Mouse (Mus musculus): ENCODE measurements around the gene Steap3. TPM values are rescaled to one million over a fixed set of nuclear protein-coding genes. Genes with fewer than 3 reads are reported as not detected.

Steap3 gene
- polyA plus RNA-seq, 1 experiment from 2014 or later = 46.7 TPM

- H3K4me2 ChIP-seq = peak overlapping the region; percentile 93
- ATAC-seq (ENCODE audit: low read depth) = no peak
- WGBS (ENCODE audit: insufficient replicate concordance) = 58% methylated on average over 7 of the region's 7 CpGs
- H3K4me3 ChIP-seq (replicated peaks) = peak overlapping the region; percentile 71
- H3K27ac ChIP-seq = peak overlapping the region; percentile 97
- H3K9me3 ChIP-seq (replicated peaks) = no peaks in the 10 kb centered on the region; the same call in 1 of the 2 replicates
- no peaks in the 10 kb centered on the region for H3K27me3 ChIP-seq
- H3K36me3 ChIP-seq = 0 out of 2 replicates have a peak, but pooled peaks cover 2% of the 10 kb centered on the region
- DNase-seq = no peak
- peak overlapping the region; percentile 91 for H3K9ac ChIP-seq
- H3K4me1 ChIP-seq (replicated peaks) = peaks cover 81% of the 10 kb centered on the region
Measured at GRCm38 (mm10) chr1:120270115-120270514, 2.4 kb downstream of the Steap3 start.

GRCm38 (mm10) chr1:120267631-120268030 is 4.9 kb downstream of the Steap3 start:
- WGBS (ENCODE audit: insufficient replicate concordance) = 15% methylated on average over 3 of the region's 3 CpGs
- peak; percentile 55 for DNase-seq
- peak overlapping the region; percentile 93 for H3K4me2 ChIP-seq
- H3K9me3 ChIP-seq (replicated peaks) = no peaks in the 10 kb centered on the region
- peak overlapping the region; percentile 71 for H3K4me3 ChIP-seq (replicated peaks)
- peak overlapping the region; percentile 97 for H3K27ac ChIP-seq
- no peaks in the 10 kb centered on the region for H3K27me3 ChIP-seq
- H3K9ac ChIP-seq = peak overlapping the region; percentile 91
- H3K4me1 ChIP-seq (replicated peaks) = peaks cover 96% of the 10 kb centered on the region
- ATAC-seq (ENCODE audit: low read depth) = peak; percentile 44
- peaks cover 14% of the 10 kb centered on the region for H3K36me3 ChIP-seq

DNA sequence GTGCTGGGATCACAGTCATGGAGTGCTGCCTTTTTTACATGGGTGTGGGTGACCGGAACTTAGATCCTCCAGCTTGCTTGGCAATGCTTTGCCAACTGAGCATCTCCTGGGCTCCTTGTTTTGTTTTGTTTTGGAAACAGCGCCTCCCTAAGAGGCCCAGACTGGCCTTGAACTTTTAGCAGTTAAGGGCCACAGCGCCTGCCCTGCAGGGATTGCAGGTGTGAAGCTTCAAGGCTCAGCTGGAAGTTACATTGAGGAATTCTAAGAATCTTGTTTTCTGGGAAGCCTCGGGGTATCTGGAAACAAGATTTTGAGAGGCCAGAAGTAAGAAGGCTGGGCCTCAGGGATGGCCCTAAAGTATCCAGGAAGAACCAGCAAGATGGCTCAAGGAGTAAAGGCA is 6.0 kb downstream of the Steap3 start:
- H3K9me3 ChIP-seq (replicated peaks) = no peaks in the 10 kb centered on the region
- no peaks in the 10 kb centered on the region for H3K27me3 ChIP-seq
- peaks cover 25% of the 10 kb centered on the region for H3K36me3 ChIP-seq
- ATAC-seq (ENCODE audit: low read depth) (no peak), DNase-seq (no peak)
- H3K4me3 ChIP-seq (replicated peaks) = peak overlapping the region; percentile 82; the same call in 1 of the 2 replicates
- peak overlapping the region; percentile 93 for H3K4me2 ChIP-seq
- H3K9ac ChIP-seq = peak overlapping the region; percentile 91
- WGBS (ENCODE audit: insufficient replicate concordance) = 62% methylated on average over 4 of the region's 4 CpGs
- H3K4me1 ChIP-seq (replicated peaks) = peaks cover 96% of the 10 kb centered on the region
- peak overlapping the region; percentile 97 for H3K27ac ChIP-seq

DNA sequence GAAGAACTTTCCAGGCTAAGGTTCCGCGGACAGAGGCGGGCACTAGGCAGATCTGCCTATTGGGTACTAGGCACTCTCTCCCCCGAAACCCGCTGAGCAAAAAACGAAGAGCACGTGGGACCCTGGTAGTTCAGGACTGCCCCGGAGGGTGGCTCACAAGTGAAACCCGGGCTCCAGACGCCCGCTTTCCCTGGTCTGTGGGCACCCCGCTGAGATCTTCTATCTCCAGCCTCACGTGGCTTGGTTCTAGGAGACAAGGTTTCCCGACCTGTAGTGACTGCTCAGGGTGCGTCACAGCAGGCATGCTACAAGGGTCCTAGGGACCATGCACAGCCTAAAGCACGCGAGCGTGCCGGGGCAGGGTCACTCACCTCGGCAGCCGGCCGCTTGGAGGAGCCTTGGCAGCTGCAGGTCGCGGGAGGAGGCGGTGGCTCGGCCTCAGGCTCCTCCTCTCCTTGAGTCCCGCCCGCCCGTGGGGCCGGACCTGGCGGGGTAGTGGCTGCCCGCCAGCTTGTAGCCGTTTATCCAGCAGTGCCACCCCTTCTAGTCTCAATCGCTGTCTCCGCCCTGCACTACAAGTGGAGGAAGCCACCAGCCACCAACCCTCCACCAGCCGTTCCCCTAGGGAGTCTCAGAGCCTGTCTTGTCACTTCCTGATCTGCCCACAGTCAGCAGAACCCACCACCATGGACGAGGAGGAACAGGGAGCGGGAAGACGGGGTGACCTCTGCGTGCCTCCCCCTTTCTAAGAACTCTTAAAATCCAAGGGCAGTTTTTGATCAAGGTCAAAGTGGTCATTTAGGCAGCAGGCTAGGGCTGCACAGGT is 7.4 kb downstream of the Steap3 start:
- peak overlapping the region; percentile 97 for H3K27ac ChIP-seq

DNA sequence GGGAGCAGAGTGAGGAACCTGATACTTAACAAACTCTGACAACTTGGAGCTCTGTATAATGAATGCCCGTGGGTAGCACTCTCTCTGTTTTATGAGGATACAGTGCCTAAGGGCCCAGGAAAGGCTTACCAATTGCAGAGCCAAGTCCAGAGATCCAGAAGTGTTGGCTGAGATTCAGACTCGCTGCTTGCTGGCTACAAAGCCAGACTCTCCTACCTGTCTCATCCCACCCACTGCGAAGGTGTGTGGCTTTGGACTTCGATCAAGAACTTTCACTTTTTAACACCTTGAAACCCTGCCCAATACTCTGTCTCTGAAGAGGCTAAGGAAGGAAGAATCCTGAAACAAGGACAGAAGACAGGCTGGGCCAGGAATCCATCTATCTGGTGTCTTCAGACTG is 9.3 kb downstream of the Steap3 start:
- H3K36me3 ChIP-seq = peaks cover 29% of the 10 kb centered on the region
- peak overlapping the region; percentile 93 for H3K4me2 ChIP-seq
- 82% methylated on average over 4 of the region's 4 CpGs for WGBS (ENCODE audit: insufficient replicate concordance)
- no peak for ATAC-seq (ENCODE audit: low read depth)
- DNase-seq = no peak
- H3K27ac ChIP-seq = peak overlapping the region; percentile 97
- peaks cover 96% of the 10 kb centered on the region for H3K4me1 ChIP-seq (replicated peaks)
- peak overlapping the region; percentile 91 for H3K9ac ChIP-seq
- no peaks in the 10 kb centered on the region for H3K27me3 ChIP-seq
- no peaks in the 10 kb centered on the region for H3K9me3 ChIP-seq (replicated peaks)
- peak overlapping the region; percentile 82 for H3K4me3 ChIP-seq (replicated peaks)

More for the DNA sequence above, 7.4 kb downstream of the Steap3 start:
- H3K36me3 ChIP-seq = peaks cover 29% of the 10 kb centered on the region
- H3K27me3 ChIP-seq = no peaks in the 10 kb centered on the region
- peak overlapping the region; percentile 82 for H3K4me3 ChIP-seq (replicated peaks)
- under 1% methylated on average over 40 of the region's 40 CpGs for WGBS (ENCODE audit: insufficient replicate concordance)
- peak; percentile 94 for ATAC-seq (ENCODE audit: low read depth)
- H3K9me3 ChIP-seq (replicated peaks) = no peaks in the 10 kb centered on the region
- H3K4me2 ChIP-seq = peak overlapping the region; percentile 93
- DNase-seq = peak; percentile 91
- peaks cover 96% of the 10 kb centered on the region for H3K4me1 ChIP-seq (replicated peaks)
- H3K9ac ChIP-seq = peak overlapping the region; percentile 91

DNA sequence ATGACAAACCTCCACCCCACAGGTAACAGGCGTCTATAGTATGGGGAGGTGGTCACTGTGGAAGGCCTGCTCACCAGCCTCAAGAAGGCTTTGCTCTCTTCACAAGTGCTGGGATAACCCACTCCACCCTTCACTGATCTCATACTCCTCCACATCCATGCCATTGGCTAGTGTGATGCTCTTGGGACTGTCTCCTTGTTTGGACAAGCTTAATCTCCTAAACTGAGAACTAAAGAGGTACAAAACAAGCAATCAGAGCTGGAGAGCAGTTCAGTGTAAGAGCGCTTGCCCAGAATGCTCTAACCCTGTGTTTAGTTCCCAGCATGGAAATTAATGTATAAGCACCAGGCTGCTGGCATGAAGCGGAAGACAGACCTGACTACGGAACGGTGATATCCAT is 11.3 kb downstream of the Steap3 start:
- ATAC-seq (ENCODE audit: low read depth) (no peak), DNase-seq (no peak)
- H3K4me2 ChIP-seq = peak overlapping the region; percentile 93
- no peak overlapping the region for H3K4me3 ChIP-seq (replicated peaks)
- no peaks in the 10 kb centered on the region for H3K9me3 ChIP-seq (replicated peaks)
- H3K36me3 ChIP-seq = peaks cover 35% of the 10 kb centered on the region
- peaks cover 96% of the 10 kb centered on the region for H3K4me1 ChIP-seq (replicated peaks)
- H3K9ac ChIP-seq = peak overlapping the region; percentile 91
- H3K27me3 ChIP-seq = no peaks in the 10 kb centered on the region
- 85% methylated on average over 5 of the region's 5 CpGs for whole genome bisulfite sequencing (ENCODE audit: insufficient replicate concordance)
- peak overlapping the region; percentile 97 for H3K27ac ChIP-seq

DNA sequence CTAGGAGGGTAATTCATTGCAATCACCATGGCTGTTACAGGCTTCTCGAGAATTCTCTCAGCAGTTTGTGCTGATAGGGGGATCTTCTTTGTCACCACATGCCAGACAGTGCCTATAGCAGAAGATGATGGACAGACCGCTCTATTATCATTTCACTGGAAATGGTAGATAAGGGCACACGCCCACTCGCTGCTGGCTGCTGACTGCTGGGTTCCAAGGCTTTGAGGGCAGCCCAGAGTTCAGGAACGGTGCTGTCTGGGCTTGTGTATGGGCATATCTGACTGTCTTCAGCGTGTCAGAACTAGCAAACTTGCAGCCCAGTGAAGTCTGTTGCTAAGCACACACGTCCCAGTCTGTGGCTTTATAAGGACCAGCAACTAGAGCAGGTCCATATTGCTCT is 13.3 kb downstream of the Steap3 start:
- peak overlapping the region; percentile 91 for H3K9ac ChIP-seq
- peak overlapping the region; percentile 43 for H3K4me3 ChIP-seq (replicated peaks)
- peak overlapping the region; percentile 93 for H3K4me2 ChIP-seq
- DNase-seq = peak; percentile 83
- peak overlapping the region; percentile 97 for H3K27ac ChIP-seq
- H3K9me3 ChIP-seq (replicated peaks) = no peaks in the 10 kb centered on the region
- 17% methylated on average over 7 of the region's 7 CpGs for WGBS (ENCODE audit: insufficient replicate concordance)
- peaks cover 94% of the 10 kb centered on the region for H3K4me1 ChIP-seq (replicated peaks)
- H3K36me3 ChIP-seq = peaks cover 48% of the 10 kb centered on the region
- no peaks in the 10 kb centered on the region for H3K27me3 ChIP-seq
- ATAC-seq (ENCODE audit: low read depth) = peak; percentile 96

DNA sequence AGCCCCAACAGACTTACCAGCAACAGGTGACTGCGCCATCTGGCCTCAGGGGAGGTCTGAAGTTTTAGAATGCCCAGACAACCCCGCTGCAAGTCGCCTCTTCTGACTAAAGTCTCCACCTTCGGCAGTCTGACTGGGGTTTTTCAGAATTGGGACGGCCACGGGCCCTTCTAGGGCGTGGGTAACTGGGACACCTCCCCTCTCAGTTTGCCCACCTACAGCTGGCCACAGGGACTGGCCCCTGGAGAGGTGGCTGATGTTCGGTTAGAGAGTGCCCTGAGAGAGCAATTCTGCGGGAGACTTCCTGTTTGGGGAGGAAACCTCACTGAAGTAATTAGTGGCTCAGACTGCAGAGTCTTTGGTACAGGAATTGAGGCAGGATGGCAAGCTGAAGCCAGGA is 13.8 kb downstream of the Steap3 start:
- Histone ChIP-seq H3K4me2 (peak overlapping the region; percentile 93), H3K36me3 (peaks cover 53% of the 10 kb centered on the region), H3K4me3 (replicated peaks) (peak overlapping the region; percentile 43), H3K9ac (peak overlapping the region; percentile 91), H3K4me1 (replicated peaks) (peaks cover 89% of the 10 kb centered on the region), H3K27me3 (no peaks in the 10 kb centered on the region), H3K9me3 (replicated peaks) (no peaks in the 10 kb centered on the region), H3K27ac (peak overlapping the region; percentile 97)
- peak; percentile 34 for ATAC-seq (ENCODE audit: low read depth)
- WGBS (ENCODE audit: insufficient replicate concordance) = 11% methylated on average over 9 of the region's 9 CpGs
- peak; percentile 55 for DNase-seq

- H3K27ac ChIP-seq = peak overlapping the region; percentile 97
- peak overlapping the region; percentile 93 for H3K4me2 ChIP-seq
- 59% methylated on average over 8 of the region's 8 CpGs for WGBS (ENCODE audit: insufficient replicate concordance)
- no peak for DNase-seq
- peaks cover 88% of the 10 kb centered on the region for H3K4me1 ChIP-seq (replicated peaks)
- no peaks in the 10 kb centered on the region for H3K9me3 ChIP-seq (replicated peaks)
- ATAC-seq (ENCODE audit: low read depth) = no peak
- no peaks in the 10 kb centered on the region for H3K27me3 ChIP-seq
- H3K9ac ChIP-seq = peak overlapping the region; percentile 91
- H3K36me3 ChIP-seq = peaks cover 53% of the 10 kb centered on the region
- H3K4me3 ChIP-seq (replicated peaks) = peak overlapping the region; percentile 43
Measured at GRCm38 (mm10) chr1:120258245-120258644, 14.3 kb downstream of the Steap3 start.

- H3K9ac ChIP-seq = no peak overlapping the region
- peaks cover 48% of the 10 kb centered on the region for H3K36me3 ChIP-seq
- DNase-seq (no peak), ATAC-seq (ENCODE audit: low read depth) (no peak)
- H3K27ac ChIP-seq = no peak overlapping the region; the same call in 1 of the 2 replicates
- peaks cover 76% of the 10 kb centered on the region for H3K4me1 ChIP-seq (replicated peaks)
- H3K4me2 ChIP-seq = no peak overlapping the region
- WGBS (ENCODE audit: insufficient replicate concordance) = 82% methylated on average over 6 of the region's 6 CpGs
- no peak overlapping the region for H3K4me3 ChIP-seq (replicated peaks)
- no peaks in the 10 kb centered on the region for H3K9me3 ChIP-seq (replicated peaks)
- no peaks in the 10 kb centered on the region for H3K27me3 ChIP-seq
Measured at GRCm38 (mm10) chr1:120253751-120254150, 18.8 kb downstream of the Steap3 start.

DNA sequence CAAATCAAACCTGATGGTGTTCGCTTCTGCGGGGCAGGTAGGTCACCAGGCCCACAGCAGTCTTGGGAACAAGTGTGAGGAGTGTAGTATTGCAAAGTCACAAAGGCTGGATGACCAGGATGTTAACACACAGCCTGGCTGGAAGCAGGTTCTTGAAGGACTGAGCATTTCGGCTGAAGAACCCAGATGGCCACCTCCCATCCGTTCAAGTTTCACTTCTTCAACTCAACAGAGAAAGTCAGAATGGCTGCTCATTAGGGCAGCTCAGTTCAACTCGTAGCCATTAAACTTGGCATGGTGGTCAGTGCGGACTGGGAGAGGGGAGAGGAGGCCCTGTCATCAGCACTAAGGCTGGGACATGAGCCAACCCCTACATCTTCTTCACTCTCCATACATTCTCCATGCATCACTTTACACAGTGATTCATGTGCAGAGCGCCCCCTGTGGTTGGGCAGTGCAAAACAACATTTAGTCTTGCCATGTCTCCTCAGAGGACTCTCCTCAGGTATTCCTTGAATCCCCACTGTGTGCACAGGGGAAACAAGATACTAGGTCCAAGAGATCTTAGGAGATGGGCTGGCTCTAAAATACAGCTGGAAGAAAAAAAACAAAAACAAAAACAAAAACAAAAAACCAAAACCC is 19.9 kb downstream of the Steap3 start:
- WGBS (ENCODE audit: insufficient replicate concordance) = 89% methylated on average over 7 of the region's 7 CpGs

More for the DNA sequence above, 19.9 kb downstream of the Steap3 start:
- Histone ChIP-seq H3K27ac (no peak overlapping the region), H3K9ac (no peak overlapping the region), H3K9me3 (replicated peaks) (no peaks in the 10 kb centered on the region), H3K4me2 (no peak overlapping the region), H3K4me3 (replicated peaks) (no peak overlapping the region), H3K4me1 (replicated peaks) (peaks cover 72% of the 10 kb centered on the region), H3K36me3 (peaks cover 59% of the 10 kb centered on the region), H3K27me3 (no peaks in the 10 kb centered on the region)
- ATAC-seq (ENCODE audit: low read depth) (no peak), DNase-seq (no peak)

Data from liver, embryonic 13.5 days (tissue).